Mouse (Mus musculus) ES-Bruce4 (cell line): ENCODE measurements around the gene 9030612E09Rik. TPM values are rescaled to one million over a fixed set of nuclear protein-coding genes. Genes with fewer than 3 reads are reported as not detected.

Experiments used
- H3K27ac ChIP-seq: 2 replicates; pipeline ENCODE4 v1.5.1; 2012; ENCODE audit warnings: low read length, inconsistent platforms; ENCODE audit not compliant: insufficient read depth
- H3K27me3 ChIP-seq: 2 replicates; pipeline ENCODE4 v1.6.1; 2012; ENCODE audit warnings: mild to moderate bottlenecking, low read length, inconsistent platforms; ENCODE audit not compliant: control insufficient read depth, poor library complexity, insufficient read depth, severe bottlenecking
- H3K36me3 ChIP-seq: 2 replicates; pipeline ENCODE4 v1.6.1; 2012; ENCODE audit warnings: inconsistent platforms, mild to moderate bottlenecking, low read length, moderate library complexity; ENCODE audit not compliant: control insufficient read depth, poor library complexity, insufficient read depth, severe bottlenecking
- H3K4me1 ChIP-seq: one replicate; pipeline ENCODE4 v1.8.1; 2011; ENCODE audit warnings: low read length; ENCODE audit not compliant: control insufficient read depth, insufficient read depth
- H3K4me3 ChIP-seq: 2 replicates; pipeline ENCODE4 v1.5.1; 2011; ENCODE audit warnings: low read depth, mild to moderate bottlenecking, low read length
- H3K9ac ChIP-seq: 2 replicates; pipeline ENCODE4 v1.6.1; 2012; ENCODE audit warnings: low read depth, mild to moderate bottlenecking, inconsistent platforms; ENCODE audit not compliant: poor library complexity, severe bottlenecking
- H3K9me3 ChIP-seq: replicated peaks from 2 replicates; pipeline ENCODE4 v1.6.1; 2012; ENCODE audit warnings: mild to moderate bottlenecking, low read length, inconsistent platforms; ENCODE audit not compliant: control insufficient read depth, poor library complexity, insufficient read depth, severe bottlenecking
- CTCF ChIP-seq: IDR thresholded peaks from one replicate; pipeline ENCODE4 v1.8.1; 2011; ENCODE audit warnings: low read depth, low read length
- EP300 ChIP-seq: IDR thresholded peaks from 2 replicates; pipeline ENCODE4 v1.6.1; 2011; ENCODE audit warnings: low read depth, low read length; ENCODE audit not compliant: insufficient read depth
- POLR2A ChIP-seq: IDR thresholded peaks from one replicate; pipeline ENCODE4 v1.8.1; 2011; ENCODE audit warnings: low read length; ENCODE audit not compliant: insufficient read depth
- polyA plus RNA-seq: library from polyadenylated mRNA; stranded (reverse); fragments of >200 nt; gene quantifications from 2 replicates; pipeline ENCODE4 v1.2.4, GENCODE M21; 2011; ENCODE audit warnings: low read depth; ENCODE audit not compliant: missing spikeins, insufficient read depth, insufficient read length

Gene 9030612E09Rik
- polyA plus RNA-seq, 1 experiment = not detected

GRCm38 (mm10) chr10:43217361-43217900 lies 42.9 kb downstream of the 9030612E09Rik start:
- Histone ChIP-seq H3K9me3 (no peaks in the 10 kb centered on the region), H3K27ac (no peak overlapping the region), H3K36me3 (no peaks in the 10 kb centered on the region), H3K27me3 (no peaks in the 10 kb centered on the region), H3K4me3 (no peak overlapping the region), H3K9ac (no peak overlapping the region), H3K4me1 (no peaks in the 10 kb centered on the region)
- TF ChIP-seq POLR2A (no peak), EP300 (no peak), CTCF (no peak)

GRCm38 (mm10) chr10:43220479-43220878 lies 46.0 kb downstream of the 9030612E09Rik start:
- no peaks in the 10 kb centered on the region for H3K27me3 ChIP-seq
- no peaks in the 10 kb centered on the region for H3K36me3 ChIP-seq
- peak overlapping the region; percentile 68 for H3K27ac ChIP-seq
- no peaks in the 10 kb centered on the region for H3K9me3 ChIP-seq
- TF ChIP-seq CTCF = no peak
- no peak for TF ChIP-seq POLR2A
- TF ChIP-seq EP300 = no peak
- peak overlapping the region; percentile 63 for H3K4me3 ChIP-seq
- H3K4me1 ChIP-seq = no peaks in the 10 kb centered on the region
- H3K9ac ChIP-seq = peak overlapping the region; percentile 86

DNA sequence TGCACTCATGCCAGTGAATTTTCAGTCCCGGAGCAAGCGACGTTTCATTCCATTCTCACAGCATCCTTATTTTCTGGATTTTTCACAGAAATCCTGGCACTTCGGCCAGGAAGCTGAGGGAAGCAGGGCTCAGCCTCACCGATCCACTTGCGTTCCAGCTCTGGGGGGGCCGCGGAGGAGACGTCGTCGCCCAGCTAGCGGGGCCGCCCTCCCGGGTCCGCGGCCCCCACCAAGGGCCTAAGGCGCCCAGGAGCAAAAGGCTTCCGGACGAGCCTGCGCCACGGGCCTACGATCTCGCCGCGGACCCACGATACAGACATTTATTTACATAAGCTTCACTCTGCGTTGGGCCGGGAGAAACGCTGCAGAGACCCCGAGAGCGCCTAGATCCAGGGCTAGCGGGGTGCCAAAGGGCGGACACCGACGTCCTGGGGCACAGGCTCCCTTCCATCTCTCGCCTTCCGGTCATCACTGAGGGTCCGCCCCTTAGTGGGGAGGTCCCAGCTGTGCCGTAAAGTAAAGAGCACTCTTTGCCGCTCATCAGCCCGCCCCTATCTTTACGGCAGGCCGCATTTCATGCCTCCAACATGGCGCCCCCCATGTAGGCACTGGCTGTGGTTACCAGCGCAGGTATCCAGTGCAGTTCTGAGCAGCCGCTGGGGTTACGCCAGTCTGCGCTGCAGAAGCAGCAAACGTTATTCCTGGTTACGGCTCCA lies 46.6 kb downstream of the 9030612E09Rik start, which contains the start of gene Pdss2:
Gene Pdss2 (plus strand): TSS at position 577 of the 716 bp plus-strand sequence.
- TF ChIP-seq POLR2A (peak; percentile 96), CTCF (no peak), EP300 (peak; percentile 21; the same call in 1 of the 2 replicates)
- H3K27me3 ChIP-seq = no peaks in the 10 kb centered on the region
- H3K4me1 ChIP-seq = no peaks in the 10 kb centered on the region
- peak within 1 kb of the TSS; percentile 70 for H3K27ac ChIP-seq
- no peaks in the 10 kb centered on the region for H3K36me3 ChIP-seq
- no peaks in the 10 kb centered on the region for H3K9me3 ChIP-seq
- H3K9ac ChIP-seq = peak within 1 kb of the TSS; percentile 86
- H3K4me3 ChIP-seq = peak within 1 kb of the TSS; percentile 87

- H3K4me3 ChIP-seq = peak overlapping the region; percentile 72
- H3K27ac ChIP-seq = peak overlapping the region; percentile 70
- H3K9me3 ChIP-seq = no peaks in the 10 kb centered on the region
These were observed 47.2 kb downstream of the 9030612E09Rik start for GRCm38 (mm10) chr10:43221659-43222058.

DNA sequence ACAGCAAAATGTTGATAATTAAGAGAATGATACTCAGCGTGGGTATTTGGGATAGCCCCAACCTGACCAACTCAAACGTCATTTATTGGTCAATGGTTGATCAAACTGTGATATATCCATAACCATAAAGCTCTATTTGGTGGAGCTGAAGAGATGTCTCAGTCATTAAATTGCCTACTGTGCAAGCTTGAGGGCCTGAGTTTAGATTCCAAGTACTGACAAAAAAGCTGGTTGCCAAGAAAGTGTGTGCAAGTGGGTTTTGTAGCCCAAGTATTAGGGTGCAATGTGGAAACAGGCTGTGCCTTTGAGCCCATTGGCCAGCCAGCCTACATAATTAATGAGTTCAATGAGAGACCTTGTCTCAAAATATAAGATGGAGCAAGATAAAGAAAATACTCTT lies 48.9 kb downstream of the 9030612E09Rik start:
- H3K27me3 ChIP-seq = no peaks in the 10 kb centered on the region
- H3K9me3 ChIP-seq = no peaks in the 10 kb centered on the region
- no peaks in the 10 kb centered on the region for H3K36me3 ChIP-seq
- H3K4me3 ChIP-seq = no peak overlapping the region
- H3K27ac ChIP-seq = no peak overlapping the region
- no peak for TF ChIP-seq EP300
- no peak for TF ChIP-seq POLR2A
- TF ChIP-seq CTCF = no peak
- no peak overlapping the region for H3K9ac ChIP-seq
- no peaks in the 10 kb centered on the region for H3K4me1 ChIP-seq

More at GRCm38 (mm10) chr10:43221659-43222058, 47.2 kb downstream of the 9030612E09Rik start:
- no peak for TF ChIP-seq CTCF
- TF ChIP-seq POLR2A = no peak
- TF ChIP-seq EP300 = no peak
- Histone ChIP-seq H3K4me1 (no peaks in the 10 kb centered on the region), H3K36me3 (no peaks in the 10 kb centered on the region), H3K9ac (peak overlapping the region; percentile 86), H3K27me3 (no peaks in the 10 kb centered on the region)

Other genes with a start within 250 kb of the 9030612E09Rik start
- gene Sobp, start 174 bp upstream of the 9030612E09Rik start, polyA plus RNA-seq = 0.30 and 0.36 TPM in 2 replicates
- 12.6 and 13.1 TPM in 2 replicates for gene Pdss2, start 46.8 kb downstream of the 9030612E09Rik start, polyA plus RNA-seq